Mouse (Mus musculus): ENCODE results near the gene Smo.
"Not testable (repeated sequence)": the region's sequence is repeated elsewhere in the genome, so short reads cannot be mapped to it uniquely, and the experiment has no call there.

Gene Smo

GRCm38 (mm10) chr6:29726576-29727200 lies 8.6 kb upstream of the Smo start:
- DNase-seq (ENCODE audit: low spot score): no peak

- DNase-seq (ENCODE audit: low spot score): no peak
Measured at GRCm38 (mm10) chr6:29728035-29728434, 7.3 kb upstream of the Smo start.

GRCm38 (mm10) chr6:29729491-29729890 lies 5.8 kb upstream of the Smo start:
- no peak for DNase-seq (ENCODE audit: low spot score)

- DNase-seq (ENCODE audit: low spot score): peak; percentile 73
Measured at GRCm38 (mm10) chr6:29735689-29736451, 567 bp downstream of the Smo start.

GRCm38 (mm10) chr6:29736610-29737458 lies 1.5 kb downstream of the Smo start:
- DNase-seq (ENCODE audit: low spot score): no peak

GRCm38 (mm10) chr6:29751466-29752152 lies 16.3 kb downstream of the Smo start:
- DNase-seq (ENCODE audit: low spot score): no peak

- no peak for DNase-seq (ENCODE audit: low spot score)
Measured at GRCm38 (mm10) chr6:29753336-29753735, 18.0 kb downstream of the Smo start.

- no peak for DNase-seq (ENCODE audit: low spot score)
Measured at GRCm38 (mm10) chr6:29756001-29756400, 20.7 kb downstream of the Smo start.

GRCm38 (mm10) chr6:29756476-29756875 lies 21.2 kb downstream of the Smo start:
- no peak for DNase-seq (ENCODE audit: low spot score)

GRCm38 (mm10) chr6:29758417-29758816 lies 23.1 kb downstream of the Smo start:
- DNase-seq (ENCODE audit: low spot score): peak; percentile 87

GRCm38 (mm10) chr6:29759012-29759679 lies 23.8 kb downstream of the Smo start:
- no peak for DNase-seq (ENCODE audit: low spot score)

GRCm38 (mm10) chr6:29760397-29760796 lies 25.1 kb downstream of the Smo start:
- not testable (repeated sequence) for DNase-seq (ENCODE audit: low spot score)

- DNase-seq (ENCODE audit: low spot score): no peak
Measured at GRCm38 (mm10) chr6:29761282-29761681, 26.0 kb downstream of the Smo start.

- peak; percentile 65 for DNase-seq (ENCODE audit: low spot score)
Measured at GRCm38 (mm10) chr6:29762524-29762923, 27.2 kb downstream of the Smo start.

GRCm38 (mm10) chr6:29766874-29767273 lies 31.6 kb downstream of the Smo start:
- no peak for DNase-seq (ENCODE audit: low spot score)

GRCm38 (mm10) chr6:29767813-29768660 lies 32.7 kb downstream of the Smo start, which contains the start of gene Ahcyl2:
Gene Ahcyl2, plus strand, starts transcription at chr6:29768011.
- DNase-seq (ENCODE audit: low spot score): peak; percentile 93

GRCm38 (mm10) chr6:29768791-29769441 lies 33.6 kb downstream of the Smo start:
- DNase-seq (ENCODE audit: low spot score): no peak

GRCm38 (mm10) chr6:29770672-29771321 lies 35.5 kb downstream of the Smo start:
- DNase-seq (ENCODE audit: low spot score): no peak

- no peak for DNase-seq (ENCODE audit: low spot score)
Measured at GRCm38 (mm10) chr6:29772236-29772635, 36.9 kb downstream of the Smo start.
